ENCODE assay signal across 31 mouse cellular contexts in genomic region chr7:44401673-44402072, GRCm38 (mm10). TPM values are rescaled to one million over a fixed set of nuclear protein-coding genes. Genes with fewer than 3 reads are reported as not detected.
DNase-seq lines count a peak whose midpoint lies in the region; ATAC-seq and TF ChIP-seq lines count a peak whose summit lies in the region.
"Had no signal": no experiment of that assay in that cellular context is flagged by ENCODE, and none has a peak within 500 bp of the region (broad histone marks: within the 10 kb centered on the region; RNA-seq: fewer than 3 reads in every experiment).

No protein-coding gene starts in this region.

- no peaks in the 10 kb centered on the region for H3K79me2 ChIP-seq in CH12.LX (replicated peaks; ENCODE audit: control insufficient read depth, extremely low read depth, insufficient read depth, poor library complexity, severe bottlenecking)

- no peaks in the 10 kb centered on the region for H3K36me3 ChIP-seq in CH12.LX (replicated peaks in 1 of 2; ENCODE audit: control insufficient read depth in 1 of 2, insufficient read depth in 1 of 2, low read length in 1 of 2)
- H3K36me3 ChIP-seq: embryonic facial prominence, embryonic 13.5 days; forebrain, embryonic 10.5 days; hindbrain, embryonic 10.5 days; hindbrain, embryonic 15.5 days; intestine, embryonic 15.5 days; limb, embryonic 12.5 days; liver, embryonic 13.5 days; stomach, embryonic 15.5 days had no signal

- no peak for TF ChIP-seq EP300 in CH12.LX (IDR thresholded peaks at IDR 0.05; ENCODE audit: low read length)

- no peak overlapping the region for H3K4me3 ChIP-seq in CH12.LX (replicated peaks in 1 of 3; ENCODE audit: low read depth in 2 of 3, low read length in 2 of 3, poor library complexity in 1 of 3)
- H3K4me3 ChIP-seq: embryonic facial prominence, embryonic 13.5 days; forebrain, embryonic 10.5 days; gastrocnemius, adult 2 months; hindbrain, embryonic 10.5 days; hindbrain, embryonic 15.5 days; intestine, embryonic 15.5 days; limb, embryonic 12.5 days; liver, embryonic 13.5 days; myocyte; stomach, embryonic 15.5 days had no signal

- no peak overlapping the region for H3K27ac ChIP-seq in CH12.LX (ENCODE audit: insufficient read depth, low read depth)
- H3K27ac ChIP-seq: embryonic facial prominence, embryonic 13.5 days; forebrain, embryonic 10.5 days; gastrocnemius, adult 2 months; hindbrain, embryonic 10.5 days; hindbrain, embryonic 15.5 days; intestine, embryonic 15.5 days; limb, embryonic 12.5 days; stomach, embryonic 15.5 days had no signal

- peak; percentile 56 for DNase-seq in CD4-positive helper T cell, adult 2 months (ENCODE audit: low read depth, low spot score)
- peak; percentile 12 for DNase-seq in CH12.LX (ENCODE audit: extremely low read depth)
- peak; percentile 35 to 38 for DNase-seq in natural killer cell, adult 2 months (ENCODE audit: low spot score in 2 of 2)
- DNase-seq in left cerebral cortex, adult 8-10 months (ENCODE audit: low spot score in 2 of 2): no peak
- no peak for DNase-seq in right cerebral cortex, postnatal 25 days
- DNase-seq in kidney, adult 11 months: no peak
- DNase-seq: adrenal gland, postnatal 10 days; cerebellum, adult 8-10 months; cerebellum, postnatal 36 days; embryo, embryonic 11 days; gastrocnemius, adult 2 months; heart, postnatal 14 days; kidney, adult 9 months; kidney, postnatal 10 days; layer of hippocampus, postnatal 36 days; liver, embryonic 13.5 days; lung, adult 2 months; lung, postnatal 10 days had no signal

- peaks cover 3 to 14% of the 10 kb centered on the region in 2 experiments; a peak in 2 of 4 replicates for H3K4me1 ChIP-seq in CH12.LX (ENCODE audit: control insufficient read depth in 1 of 2, insufficient read depth in 2 of 2)
- H3K4me1 ChIP-seq: embryonic facial prominence, embryonic 13.5 days; intestine, embryonic 15.5 days; limb, embryonic 12.5 days; stomach, embryonic 15.5 days had no signal

- no peak for TF ChIP-seq POLR2A in CH12.LX (IDR thresholded peaks at IDR 0.05; ENCODE audit: low read depth, low read length)

- no peak for TF ChIP-seq CTCF in CH12.LX (conservative IDR thresholded peaks at IDR 0.05 in 1 of 2, IDR thresholded peaks at IDR 0.05 in 1 of 2; ENCODE audit: low read depth in 2 of 2, low read length in 2 of 2)

- H3K9ac ChIP-seq in CH12.LX (ENCODE audit: insufficient read depth, low read depth): no peak overlapping the region
- H3K9ac ChIP-seq: embryonic facial prominence, embryonic 13.5 days; hindbrain, embryonic 15.5 days; intestine, embryonic 15.5 days; limb, embryonic 12.5 days; liver, embryonic 13.5 days; stomach, embryonic 15.5 days had no signal

- H3K27me3 ChIP-seq in CH12.LX (replicated peaks): peaks cover 51% of the 10 kb centered on the region
- H3K27me3 ChIP-seq: hindbrain, embryonic 15.5 days; intestine, embryonic 15.5 days; stomach, embryonic 15.5 days had no signal

- no peaks in the 10 kb centered on the region for H3K9me3 ChIP-seq in CH12.LX (replicated peaks; ENCODE audit: low read length)
- H3K9me3 ChIP-seq: embryonic facial prominence, embryonic 13.5 days; forebrain, embryonic 10.5 days; hindbrain, embryonic 10.5 days; hindbrain, embryonic 15.5 days; intestine, embryonic 15.5 days; limb, embryonic 12.5 days; liver, embryonic 13.5 days; stomach, embryonic 15.5 days had no signal

- TF ChIP-seq RAD21 in CH12.LX (IDR thresholded peaks at IDR 0.05; ENCODE audit: low read depth, low read length): no peak

- peak; percentile 67 for ATAC-seq in inflammation-experienced regulatory T-cells, adult 6 months
- ATAC-seq: forebrain, embryonic 16.5 days; intestine, embryonic 15.5 days; midbrain, embryonic 16.5 days had no signal

- dilution Hi-C loops in CH12.LX (cut with MboI; ENCODE audit: extremely low pct_ligation_motif_present, extremely low pct_unique_long_range_greater_than_20kb, low sequenced_read_pairs): no loop called here

- in situ Hi-C loops in CH12.LX (cut with MboI; ENCODE audit: low pct_ligation_motif_present, low pct_unique_long_range_greater_than_20kb, low sequenced_read_pairs): loop anchor here (5.0 kb wide), 1 partner anchor 71 kb away; no protein-coding TSS in a partner anchor

- no peak overlapping the region for H3K4me2 ChIP-seq in CH12.LX (ENCODE audit: insufficient read depth, low read depth, poor library complexity, severe bottlenecking)
- H3K4me2 ChIP-seq: embryonic facial prominence, embryonic 13.5 days; hindbrain, embryonic 15.5 days; intestine, embryonic 15.5 days; limb, embryonic 12.5 days; liver, embryonic 13.5 days; midbrain, embryonic 11.5 days; stomach, embryonic 15.5 days had no signal

TF ChIP-seq in CH12.LX, 34 proteins besides CTCF, POLR2A, EP300 and RAD21:
- no peak for TF ChIP-seq CHD1 (IDR thresholded peaks at IDR 0.05; ENCODE audit: low read depth, low read length)
- no peak for TF ChIP-seq GABPA (IDR thresholded peaks at IDR 0.05; ENCODE audit: insufficient replicate concordance, low read depth, low read length)
- no peak for TF ChIP-seq NELFE (IDR thresholded peaks at IDR 0.05; ENCODE audit: low read depth, low read length)
- TF ChIP-seq MAFK (IDR thresholded peaks at IDR 0.05; ENCODE audit: insufficient replicate concordance, low read length): no peak
- TF ChIP-seq USF1 (IDR thresholded peaks at IDR 0.05; ENCODE audit: low read depth, low read length): no peak
- no peak for TF ChIP-seq NRF1 (IDR thresholded peaks at IDR 0.05; ENCODE audit: low read depth, low read length)
- no peak for TF ChIP-seq TBP (conservative IDR thresholded peaks at IDR 0.05; ENCODE audit: low read depth, low read length)
- no peak for TF ChIP-seq JUND (conservative IDR thresholded peaks at IDR 0.05; ENCODE audit: low read depth, low read length)
- no peak for TF ChIP-seq MAZ (IDR thresholded peaks at IDR 0.05; ENCODE audit: low read depth, low read length)
- no peak for TF ChIP-seq HCFC1 (IDR thresholded peaks at IDR 0.05; ENCODE audit: low read depth, low read length)
- TF ChIP-seq POLR2AphosphoS2 (IDR thresholded peaks at IDR 0.05; ENCODE audit: low read depth, low read length): no peak
- TF ChIP-seq USF2 (conservative IDR thresholded peaks at IDR 0.05; ENCODE audit: low read depth, low read length): no peak

RNA-seq across cellular contexts. Expression of gene 1700008O03Rik, which starts 16.1 kb away (rescaled TPM):
- 0.17 and 0.81 TPM in 2 replicates for total RNA-seq in CH12.LX (2012; rRNA removed)
- total RNA-seq in CH12.LX (2014; rRNA removed): not detected in 2 replicates
- 0.74 and 1.7 TPM in 2 replicates for polyA plus RNA-seq in CH12.LX (2012; ENCODE audit: insufficient read length, low read depth)
- not detected for polyA plus RNA-seq in inflammation-experienced regulatory T-cells, adult 6 months (2017; shearing (Covaris generic))
- total RNA-seq in left cerebral cortex, adult 8-10 months (2022): 1 to 10 TPM; 1.5 to 2.8 (median 2.2) TPM
- total RNA-seq: gastrocnemius, adult 2 months; gastrocnemius, postnatal 4 days had no signal
- polyA plus RNA-seq: myocyte had no signal

RNA-seq across cellular contexts. Expression of gene Syt3, which starts 17.8 kb away (rescaled TPM):
- total RNA-seq in CH12.LX (2012; rRNA removed): 0.08 and 0.17 TPM in 2 replicates
- 0.11 TPM in 1 of 2 replicates, not detected in the other for total RNA-seq in CH12.LX (2014; rRNA removed)
- polyA plus RNA-seq in CH12.LX (2012; ENCODE audit: insufficient read length, low read depth): 0.30 TPM in 1 of 2 replicates, not detected in the other
- polyA plus RNA-seq in inflammation-experienced regulatory T-cells, adult 6 months (2017; shearing (Covaris generic)): not detected
- total RNA-seq in left cerebral cortex, adult 8-10 months (2022): 10 to 100 TPM; 64.0 to 74.2 (median 69.8) TPM
- polyA plus RNA-seq: myocyte had no signal

RNA-seq across cellular contexts. Expression of gene Lrrc4b, which starts 27.1 kb away (rescaled TPM):
- total RNA-seq in CH12.LX (2012; rRNA removed): 0.04 TPM in 1 of 2 replicates, not detected in the other
- not detected in 2 replicates for total RNA-seq in CH12.LX (2014; rRNA removed)
- not detected in 2 replicates for polyA plus RNA-seq in CH12.LX (2012; ENCODE audit: insufficient read length, low read depth)
- not detected for polyA plus RNA-seq in inflammation-experienced regulatory T-cells, adult 6 months (2017; shearing (Covaris generic))
- total RNA-seq in left cerebral cortex, adult 8-10 months (2022): 100 to 1,000 TPM; 272 to 301 (median 284) TPM
- total RNA-seq: gastrocnemius, adult 2 months had no signal
- polyA plus RNA-seq: liver, embryonic 13.5 days; myocyte had no signal

Comparison
In these comparisons a context has a peak if more than half of its experiments do, and no peak if none do; other contexts are left out.
1. DNase-seq: peak in CD4-positive helper T cell, adult 2 months (single experiment), CH12.LX (single experiment) and natural killer cell, adult 2 months (2 of 2); none in left cerebral cortex, adult 8-10 months (0 of 2), right cerebral cortex, postnatal 25 days (single experiment) and kidney, adult 11 months (single experiment).
2. RNA of gene Syt3, which starts 17.8 kb away (total RNA-seq): 64.0 to 74.2 TPM in left cerebral cortex, adult 8-10 months; 0.08 to 0.17 TPM in CH12.LX; every median in the first group is over 10 times any median in the second.
3. RNA of gene Lrrc4b, which starts 27.1 kb away (total RNA-seq): 272 to 301 TPM in left cerebral cortex, adult 8-10 months; 0.04 TPM in CH12.LX; every median in the first group is over 100 times any median in the second.